Mouse (Mus musculus): Measurements from ENCODE around the gene Hdgfl3. TPM values are rescaled to one million over a fixed set of nuclear protein-coding genes. Genes with fewer than 3 reads are reported as not detected.
"Not testable (repeated sequence)": the region's sequence is repeated elsewhere in the genome, so short reads cannot be mapped to it uniquely, and the experiment has no call there.

Gene Hdgfl3
- polyA plus RNA-seq, 1 experiment, result 1.3 TPM

- Histone ChIP-seq H3K36me3 (ENCODE audit: control insufficient read depth, insufficient read depth, low read length) (no peaks in the 10 kb centered on the region), H3K4me1 (ENCODE audit: control insufficient read depth, insufficient read depth, insufficient read length, low read length) (no peaks in the 10 kb centered on the region), H3K27ac (ENCODE audit: insufficient read depth, low read depth, low read length) (no peak overlapping the region), H3K27me3 (ENCODE audit: control insufficient read depth, insufficient read depth, low read length) (no peaks in the 10 kb centered on the region), H3K4me3 (ENCODE audit: low read depth, low read length) (no peak overlapping the region)
- no peak for TF ChIP-seq CTCF (IDR thresholded peaks at IDR 0.05; ENCODE audit: extremely low read depth, insufficient read length, insufficient replicate concordance, low read depth, low read length)
- TF ChIP-seq POLR2A (IDR thresholded peaks at IDR 0.05; ENCODE audit: low read depth, low read length), result no peak
- WGBS, result 88% methylated on average over 8 of the region's 8 CpGs
These were observed 90.4 kb downstream of the Hdgfl3 start for GRCm38 (mm10) chr7:81843903-81844302.

- Histone ChIP-seq H3K4me3 (ENCODE audit: low read depth, low read length) (no peak overlapping the region), H3K27me3 (ENCODE audit: control insufficient read depth, insufficient read depth, low read length) (no peaks in the 10 kb centered on the region), H3K36me3 (ENCODE audit: control insufficient read depth, insufficient read depth, low read length) (no peaks in the 10 kb centered on the region), H3K4me1 (ENCODE audit: control insufficient read depth, insufficient read depth, insufficient read length, low read length) (no peaks in the 10 kb centered on the region), H3K27ac (ENCODE audit: insufficient read depth, low read depth, low read length) (no peak overlapping the region)
- TF ChIP-seq POLR2A (IDR thresholded peaks at IDR 0.05; ENCODE audit: low read depth, low read length) (no peak), CTCF (IDR thresholded peaks at IDR 0.05; ENCODE audit: extremely low read depth, insufficient read length, insufficient replicate concordance, low read depth, low read length) (no peak)
- 71% methylated on average over 1 of the region's 1 CpGs for WGBS
These were observed 91.3 kb downstream of the Hdgfl3 start for GRCm38 (mm10) chr7:81842998-81843397.

DNA sequence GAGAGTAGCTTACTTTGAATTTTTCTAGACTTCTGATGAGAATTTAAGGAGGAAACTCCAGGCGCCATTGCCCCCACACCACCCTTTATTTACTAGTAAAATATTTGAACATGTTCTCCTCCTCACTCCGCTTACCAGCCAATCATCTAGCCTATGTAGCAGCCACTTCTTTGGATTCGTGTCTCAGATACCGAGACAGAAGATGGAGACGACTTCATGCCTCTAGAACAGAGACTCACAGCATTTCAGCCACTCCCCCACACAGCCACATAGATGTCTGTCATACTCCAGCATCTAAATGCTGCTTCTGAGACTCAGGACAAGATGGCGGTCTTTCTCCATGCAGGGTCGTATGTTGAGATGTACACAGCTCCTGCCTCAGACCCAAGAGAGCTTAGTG lies 92.1 kb downstream of the Hdgfl3 start:
- Histone ChIP-seq H3K4me3 (ENCODE audit: low read depth, low read length) (no peak overlapping the region), H3K36me3 (ENCODE audit: control insufficient read depth, insufficient read depth, low read length) (no peaks in the 10 kb centered on the region), H3K4me1 (ENCODE audit: control insufficient read depth, insufficient read depth, insufficient read length, low read length) (no peaks in the 10 kb centered on the region), H3K27ac (ENCODE audit: insufficient read depth, low read depth, low read length) (no peak overlapping the region), H3K27me3 (ENCODE audit: control insufficient read depth, insufficient read depth, low read length) (no peaks in the 10 kb centered on the region)
- TF ChIP-seq POLR2A (IDR thresholded peaks at IDR 0.05; ENCODE audit: low read depth, low read length), result no peak
- no peak for TF ChIP-seq CTCF (IDR thresholded peaks at IDR 0.05; ENCODE audit: extremely low read depth, insufficient read length, insufficient replicate concordance, low read depth, low read length)
- WGBS, result 91% methylated on average over 7 of the region's 7 CpGs

- H3K4me3 ChIP-seq (ENCODE audit: low read depth, low read length), result no peak overlapping the region
- no peaks in the 10 kb centered on the region for H3K36me3 ChIP-seq (ENCODE audit: control insufficient read depth, insufficient read depth, low read length)
- no peak overlapping the region for H3K27ac ChIP-seq (ENCODE audit: insufficient read depth, low read depth, low read length)
- no peaks in the 10 kb centered on the region for H3K4me1 ChIP-seq (ENCODE audit: control insufficient read depth, insufficient read depth, insufficient read length, low read length)
- 83% methylated on average over 6 of the region's 6 CpGs for WGBS
- TF ChIP-seq CTCF (IDR thresholded peaks at IDR 0.05; ENCODE audit: extremely low read depth, insufficient read length, insufficient replicate concordance, low read depth, low read length) (no peak), POLR2A (IDR thresholded peaks at IDR 0.05; ENCODE audit: low read depth, low read length) (no peak)
- no peaks in the 10 kb centered on the region for H3K27me3 ChIP-seq (ENCODE audit: control insufficient read depth, insufficient read depth, low read length)
These were observed 92.8 kb downstream of the Hdgfl3 start for GRCm38 (mm10) chr7:81841439-81841838.

DNA sequence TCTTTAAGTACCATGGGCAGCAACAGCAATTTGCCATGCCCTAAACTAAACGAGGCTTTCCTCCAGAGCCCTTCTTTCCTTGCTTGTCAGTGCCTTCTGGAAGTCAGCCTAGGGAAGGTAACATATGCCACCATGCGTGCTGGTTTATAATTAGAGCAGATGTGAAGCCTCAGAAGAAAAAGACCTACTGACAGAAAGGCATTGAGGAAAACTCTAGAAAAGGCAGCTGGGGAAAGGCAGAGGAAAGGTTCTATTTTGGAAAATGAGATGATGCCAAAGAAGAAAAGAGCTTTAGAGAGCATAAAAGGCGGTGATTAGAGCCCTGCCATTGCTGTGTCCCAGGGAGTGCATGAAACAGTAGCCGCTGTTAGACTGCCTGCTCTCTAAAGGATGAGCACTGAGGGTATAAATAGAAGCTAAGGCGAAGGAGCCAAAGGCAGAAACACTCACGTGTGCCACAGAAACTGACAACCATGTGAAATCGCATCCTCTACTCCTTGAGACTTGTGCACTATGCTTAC lies 93.6 kb downstream of the Hdgfl3 start:
- no peaks in the 10 kb centered on the region for H3K27me3 ChIP-seq (ENCODE audit: control insufficient read depth, insufficient read depth, low read length)
- H3K4me3 ChIP-seq (ENCODE audit: low read depth, low read length), result no peak overlapping the region
- H3K36me3 ChIP-seq (ENCODE audit: control insufficient read depth, insufficient read depth, low read length), result no peaks in the 10 kb centered on the region
- WGBS, result 72% methylated on average over 7 of the region's 7 CpGs
- H3K4me1 ChIP-seq (ENCODE audit: control insufficient read depth, insufficient read depth, insufficient read length, low read length), result no peaks in the 10 kb centered on the region
- no peak for TF ChIP-seq POLR2A (IDR thresholded peaks at IDR 0.05; ENCODE audit: low read depth, low read length)
- no peak for TF ChIP-seq CTCF (IDR thresholded peaks at IDR 0.05; ENCODE audit: extremely low read depth, insufficient read length, insufficient replicate concordance, low read depth, low read length)
- H3K27ac ChIP-seq (ENCODE audit: insufficient read depth, low read depth, low read length), result no peak overlapping the region

- no peak overlapping the region for H3K27ac ChIP-seq (ENCODE audit: insufficient read depth, low read depth, low read length)
- TF ChIP-seq POLR2A (IDR thresholded peaks at IDR 0.05; ENCODE audit: low read depth, low read length) (no peak), CTCF (IDR thresholded peaks at IDR 0.05; ENCODE audit: extremely low read depth, insufficient read length, insufficient replicate concordance, low read depth, low read length) (no peak)
- 66% methylated on average over 6 of the region's 6 CpGs for WGBS
- H3K4me3 ChIP-seq (ENCODE audit: low read depth, low read length), result no peak overlapping the region
- no peaks in the 10 kb centered on the region for H3K36me3 ChIP-seq (ENCODE audit: control insufficient read depth, insufficient read depth, low read length)
- no peaks in the 10 kb centered on the region for H3K27me3 ChIP-seq (ENCODE audit: control insufficient read depth, insufficient read depth, low read length)
- no peaks in the 10 kb centered on the region for H3K4me1 ChIP-seq (ENCODE audit: control insufficient read depth, insufficient read depth, insufficient read length, low read length)
These were observed 94.5 kb downstream of the Hdgfl3 start for GRCm38 (mm10) chr7:81839746-81840145.

- H3K27ac ChIP-seq (ENCODE audit: insufficient read depth, low read depth, low read length); H3K4me3 ChIP-seq (ENCODE audit: low read depth, low read length); H3K36me3 ChIP-seq (ENCODE audit: control insufficient read depth, insufficient read depth, low read length); H3K27me3 ChIP-seq (ENCODE audit: control insufficient read depth, insufficient read depth, low read length); H3K4me1 ChIP-seq (ENCODE audit: control insufficient read depth, insufficient read depth, insufficient read length, low read length): not testable (repeated sequence)
- 87% methylated on average over 5 of the region's 5 CpGs for WGBS
These were observed 96.5 kb downstream of the Hdgfl3 start for GRCm38 (mm10) chr7:81837771-81838170.

DNA sequence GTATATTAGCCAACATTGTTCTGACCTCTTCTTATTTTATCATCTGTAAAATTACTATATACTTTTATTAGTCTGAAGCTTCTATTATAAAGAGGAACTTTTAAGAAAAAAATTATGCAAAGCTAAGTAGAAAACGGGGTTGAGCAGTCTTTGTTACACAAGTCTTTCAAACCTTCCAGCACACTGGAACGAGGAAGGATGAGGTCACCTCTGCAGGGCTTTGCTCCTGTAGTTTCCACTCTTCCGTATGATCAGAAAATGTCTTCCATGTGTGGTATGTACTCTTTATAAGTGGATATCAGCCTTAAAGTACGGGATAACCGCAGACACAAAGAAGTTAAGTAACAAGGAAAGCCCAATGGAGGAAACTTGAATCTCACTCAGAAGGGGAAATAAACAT lies 98.8 kb downstream of the Hdgfl3 start:
- H3K27ac ChIP-seq (ENCODE audit: insufficient read depth, low read depth, low read length), result no peak overlapping the region
- TF ChIP-seq POLR2A (IDR thresholded peaks at IDR 0.05; ENCODE audit: low read depth, low read length) (no peak), CTCF (IDR thresholded peaks at IDR 0.05; ENCODE audit: extremely low read depth, insufficient read length, insufficient replicate concordance, low read depth, low read length) (no peak)
- no peak overlapping the region for H3K4me3 ChIP-seq (ENCODE audit: low read depth, low read length)
- no peaks in the 10 kb centered on the region for H3K4me1 ChIP-seq (ENCODE audit: control insufficient read depth, insufficient read depth, insufficient read length, low read length)
- H3K36me3 ChIP-seq (ENCODE audit: control insufficient read depth, insufficient read depth, low read length), result no peaks in the 10 kb centered on the region
- H3K27me3 ChIP-seq (ENCODE audit: control insufficient read depth, insufficient read depth, low read length), result no peaks in the 10 kb centered on the region
- WGBS, result 88% methylated on average over 5 of the region's 5 CpGs
